Mouse (Mus musculus): ENCODE measurements around the gene Cetn4.

Gene Cetn4

GRCm38 (mm10) chr3:37312370-37312941 is at the start of gene Cetn4, which contains the start of gene Bbs12:
Cetn4 (minus strand) TSS chr3:37312708.
Bbs12 (plus strand) TSS chr3:37312554.
- in situ Hi-C loops (cut with MseI, MboI) = no loop called here

- in situ Hi-C loops (cut with MseI, MboI) = no loop called here
These were observed 48.2 kb upstream of the Cetn4 start for GRCm38 (mm10) chr3:37360729-37361128.

DNA sequence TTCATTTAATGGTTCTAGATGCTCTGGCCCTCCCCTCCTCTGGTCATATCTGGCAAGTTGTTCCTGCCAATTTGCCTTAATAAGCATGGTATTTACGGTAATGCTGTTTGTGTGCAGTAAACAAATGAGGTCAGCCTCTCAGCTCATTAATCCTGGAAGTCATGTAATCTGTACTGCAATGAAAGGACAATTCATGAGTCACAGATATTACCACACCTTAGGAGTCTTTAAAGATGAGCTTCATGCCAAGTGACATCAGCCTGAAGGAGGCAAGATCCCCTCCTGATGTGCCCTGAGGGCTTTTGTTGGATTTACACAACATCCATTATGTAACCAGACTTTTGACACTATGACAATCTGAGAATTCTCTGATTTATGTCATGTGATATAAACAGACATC is 42.2 kb upstream of the Cetn4 start:
- in situ Hi-C loops (cut with MseI, MboI) = no loop called here

GRCm38 (mm10) chr3:37353951-37354481 is 41.5 kb upstream of the Cetn4 start:
- in situ Hi-C loops (cut with MseI, MboI) = no loop called here

DNA sequence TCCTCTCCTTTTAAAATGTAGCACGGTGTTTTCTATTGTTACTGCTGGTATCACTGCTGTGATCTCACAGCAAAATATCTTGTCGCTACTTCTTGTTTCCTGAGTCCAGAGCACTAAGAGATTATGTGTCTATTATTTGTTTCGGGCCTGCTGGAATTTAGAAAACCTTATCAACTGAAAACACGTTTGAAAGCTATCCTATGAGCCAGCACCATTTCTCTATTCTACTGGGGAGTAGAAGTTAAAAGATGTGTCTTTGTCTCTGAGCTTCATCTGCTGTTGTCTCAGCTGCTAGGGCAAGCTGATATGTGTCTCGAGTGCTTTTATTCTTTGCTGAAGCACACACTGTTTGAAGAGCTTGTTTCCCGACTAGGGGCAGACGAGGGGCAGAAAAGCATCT is 37.9 kb upstream of the Cetn4 start:
- in situ Hi-C loops (cut with MseI, MboI) = no loop called here

DNA sequence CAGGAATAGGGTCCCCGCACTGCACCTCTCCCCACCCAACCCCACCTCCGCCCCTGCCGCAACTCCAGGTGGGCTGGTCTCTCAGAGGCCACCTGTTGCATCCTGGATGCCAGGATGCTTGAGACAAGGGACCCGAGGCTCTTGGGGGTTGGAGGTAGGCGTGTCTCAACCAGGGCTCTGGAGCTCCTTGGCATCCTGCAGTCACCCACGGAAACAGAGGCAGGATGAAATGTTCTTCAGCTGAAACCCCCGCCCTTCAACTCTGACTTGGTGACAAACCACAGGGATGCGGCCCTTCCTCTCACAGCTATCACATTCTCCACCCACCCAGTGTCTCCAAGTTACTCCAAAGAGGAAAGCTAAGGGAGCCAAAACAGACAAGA is 36.6 kb upstream of the Cetn4 start:
- in situ Hi-C loops (cut with MseI, MboI) = no loop called here

DNA sequence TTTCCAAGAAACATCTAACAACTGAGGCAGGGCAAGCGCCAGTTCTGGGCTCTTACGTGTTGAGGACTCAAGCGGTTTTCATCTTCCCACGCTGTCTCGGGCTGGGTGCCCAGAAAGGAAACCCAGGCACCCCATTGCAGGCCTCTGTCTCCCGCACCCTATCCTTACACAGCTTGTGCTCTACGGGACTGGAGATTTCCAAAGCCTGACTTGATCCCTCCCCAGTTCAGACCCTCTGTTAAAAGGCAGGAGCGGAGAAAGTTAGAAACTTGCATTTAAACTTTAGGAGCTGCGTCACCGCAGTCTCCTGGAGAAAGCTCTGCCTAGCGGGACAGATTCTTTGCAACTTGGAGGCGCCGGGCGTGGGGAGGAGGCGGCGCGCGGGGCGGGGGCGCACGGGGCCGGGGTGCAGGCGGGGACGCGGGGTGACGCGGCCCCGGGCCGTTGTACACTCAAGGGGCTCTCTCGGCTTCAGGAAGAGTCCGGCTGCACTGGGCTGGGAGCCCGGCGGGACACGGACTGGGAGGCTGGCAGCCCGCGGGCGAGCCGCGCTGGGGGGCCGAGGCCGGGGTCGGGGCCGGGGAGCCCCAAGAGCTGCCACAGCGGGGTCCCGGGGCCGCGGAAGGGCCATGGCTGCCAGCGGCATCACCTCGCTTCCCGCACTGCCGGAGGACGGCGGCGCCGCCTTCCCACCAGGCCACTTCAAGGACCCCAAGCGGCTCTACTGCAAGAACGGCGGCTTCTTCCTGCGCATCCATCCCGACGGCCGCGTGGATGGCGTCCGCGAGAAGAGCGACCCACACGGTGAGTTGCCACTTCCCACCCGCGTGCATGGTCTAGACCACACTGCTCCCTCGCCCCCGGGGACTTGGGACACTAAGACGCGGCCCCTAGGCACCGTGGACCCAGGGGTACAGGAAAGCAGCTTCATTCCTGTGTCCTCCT is 36.0 kb upstream of the Cetn4 start, which contains the start of gene Fgf2:
TSS of gene Fgf2 (plus strand) at position 126 of the 945 bp plus-strand sequence.
- in situ Hi-C loops (cut with MseI, MboI) = no loop called here

GRCm38 (mm10) chr3:37347671-37348070 is 35.2 kb upstream of the Cetn4 start:
- in situ Hi-C loops (cut with MseI, MboI) = no loop called here

DNA sequence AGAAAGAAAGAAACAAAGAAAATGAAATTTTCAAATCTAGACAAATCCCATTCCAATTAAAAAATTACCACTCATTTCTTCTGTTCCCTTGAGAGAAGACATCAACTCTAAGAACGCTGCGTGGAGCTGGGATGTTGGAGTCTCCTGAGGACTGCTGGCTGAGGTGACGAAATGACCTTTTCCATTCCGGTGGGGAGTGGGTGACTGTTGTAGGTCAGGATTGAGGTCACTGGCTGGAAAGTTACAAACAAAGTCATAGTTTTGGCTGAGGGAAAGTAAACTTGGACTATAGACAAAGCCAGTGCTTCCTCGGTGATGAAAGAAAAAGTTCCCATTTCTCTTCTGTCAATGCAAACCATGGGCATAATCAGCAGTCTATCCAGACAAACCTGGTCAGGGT is 30.3 kb upstream of the Cetn4 start:
- in situ Hi-C loops (cut with MseI, MboI) = loop anchor here (5.0 kb wide), 1 partner anchor 69 kb away; no protein-coding TSS in a partner anchor

DNA sequence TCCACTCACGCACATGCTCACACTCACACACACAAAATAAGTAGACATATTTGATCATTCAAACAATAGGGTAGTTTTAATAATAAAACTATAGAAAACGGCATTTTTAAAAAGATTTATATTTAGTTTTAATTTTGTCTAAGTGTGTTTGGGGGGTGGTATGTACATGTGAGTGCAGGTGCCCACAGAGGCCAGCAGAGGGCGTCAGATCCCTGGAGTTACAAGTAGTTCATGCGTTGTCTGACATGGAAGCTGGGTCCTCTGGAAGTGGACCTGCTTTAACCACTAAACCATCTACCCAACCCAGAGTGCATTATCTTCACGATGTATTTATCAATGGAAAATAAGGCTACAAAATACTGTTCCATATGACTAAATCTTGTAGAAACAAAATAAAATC is 28.6 kb upstream of the Cetn4 start:
- in situ Hi-C loops (cut with MseI, MboI) = loop anchor here (5.0 kb wide), 1 partner anchor 71 kb away; no protein-coding TSS in a partner anchor

- in situ Hi-C loops (cut with MseI, MboI) = no loop called here
These were observed 21.5 kb upstream of the Cetn4 start for GRCm38 (mm10) chr3:37334053-37334452.

GRCm38 (mm10) chr3:37331999-37332449 is 19.5 kb upstream of the Cetn4 start:
- in situ Hi-C loops (cut with MseI, MboI) = no loop called here

- in situ Hi-C loops (cut with MseI, MboI) = no loop called here
These were observed 17.5 kb upstream of the Cetn4 start for GRCm38 (mm10) chr3:37329963-37330362.

DNA sequence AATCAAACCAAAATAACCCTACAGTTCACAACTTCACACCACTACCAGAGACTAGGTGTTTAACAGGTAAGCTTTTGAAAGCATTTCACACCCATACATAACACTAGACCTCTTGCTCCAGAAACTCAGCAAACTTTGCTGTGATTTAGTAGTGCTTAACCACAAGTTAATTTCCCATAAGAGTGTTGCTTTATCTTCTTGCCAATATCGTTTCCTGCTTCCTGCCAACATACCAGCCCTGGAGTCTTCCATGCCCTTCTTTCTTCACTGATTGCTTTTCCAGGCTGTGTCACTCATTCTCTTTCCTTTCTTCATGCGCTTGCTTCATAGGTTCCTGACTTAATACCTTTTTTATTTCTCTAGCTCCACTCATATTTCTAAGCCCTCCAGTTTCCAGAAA is 16.0 kb upstream of the Cetn4 start:
- in situ Hi-C loops (cut with MseI, MboI) = no loop called here

- in situ Hi-C loops (cut with MseI, MboI) = no loop called here
These were observed 14.1 kb upstream of the Cetn4 start for GRCm38 (mm10) chr3:37326627-37327026.

DNA sequence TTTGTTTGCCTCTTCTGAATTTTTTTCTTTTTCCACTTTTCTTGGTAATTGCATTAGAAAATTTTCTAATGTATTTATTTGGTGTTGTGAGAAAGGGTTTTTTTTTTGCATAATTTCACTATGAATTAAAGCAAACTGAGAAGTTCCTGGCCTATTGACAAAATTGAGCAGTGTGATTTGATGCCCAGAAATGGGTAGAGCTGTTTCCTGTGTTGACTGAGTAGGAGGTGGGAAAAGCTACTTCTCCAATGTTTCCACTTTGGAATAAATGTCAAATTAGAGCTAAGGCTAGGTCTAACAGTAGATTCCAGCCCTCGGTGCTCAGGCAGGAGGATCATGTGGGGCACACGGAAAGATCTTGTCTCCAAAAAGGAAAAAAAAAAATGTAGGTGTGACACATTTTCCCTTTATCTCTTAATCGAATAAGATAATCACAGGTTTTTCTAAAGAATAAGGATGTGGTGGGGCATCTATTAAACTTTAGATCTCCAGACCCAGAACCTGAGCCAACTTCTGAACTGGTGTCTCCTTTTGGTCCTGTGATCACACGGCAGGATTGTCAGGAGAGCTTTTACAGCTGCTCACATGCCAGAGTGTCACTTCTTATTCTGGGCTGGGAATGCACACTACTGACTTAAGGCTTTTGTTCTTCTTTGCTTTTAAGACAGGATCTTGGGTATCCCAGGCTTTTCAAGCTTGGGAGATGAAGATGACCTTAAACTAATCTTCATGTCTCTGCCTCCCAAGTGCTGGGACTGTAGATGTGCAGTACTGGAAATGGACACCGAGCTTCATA is 13.0 kb upstream of the Cetn4 start:
- in situ Hi-C loops (cut with MseI, MboI) = no loop called here

GRCm38 (mm10) chr3:37324310-37324709 is 11.8 kb upstream of the Cetn4 start:
- in situ Hi-C loops (cut with MseI, MboI) = no loop called here

GRCm38 (mm10) chr3:37316233-37316632 is 3.7 kb upstream of the Cetn4 start:
- in situ Hi-C loops (cut with MseI, MboI) = no loop called here

DNA sequence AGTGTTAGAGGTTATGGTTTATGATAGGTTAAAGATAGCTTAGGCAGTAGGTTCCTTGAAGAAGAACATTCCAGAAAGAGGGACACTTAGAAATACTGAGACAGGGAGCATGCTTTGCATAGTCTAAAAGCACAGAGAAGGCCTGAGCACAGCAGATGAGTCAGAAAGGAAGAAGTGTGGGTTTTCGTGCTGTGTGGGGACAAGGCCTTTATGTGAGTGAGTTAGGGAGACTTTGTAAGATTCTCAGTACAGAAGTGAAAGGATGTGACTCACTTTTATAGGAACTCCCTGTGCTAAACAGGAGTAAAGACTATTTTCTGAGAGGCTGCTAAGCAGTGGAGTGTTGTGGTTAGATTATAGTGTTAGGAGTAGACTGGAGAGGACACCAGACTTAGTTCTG is 863 bp upstream of the Cetn4 start:
- in situ Hi-C loops (cut with MseI, MboI) = no loop called here

GRCm38 (mm10) chr3:37311897-37312369 is 575 bp downstream of the Cetn4 start:
- in situ Hi-C loops (cut with MseI, MboI) = no loop called here

- in situ Hi-C loops (cut with MseI, MboI) = no loop called here
These were observed 8.9 kb downstream of the Cetn4 start for GRCm38 (mm10) chr3:37303392-37304139.

Measured in mouse trophoblast stem cell (cell line).